Mouse (Mus musculus) midbrain, postnatal 0 days (tissue): ENCODE measurements around the gene Kctd4. TPM values are rescaled to one million over a fixed set of nuclear protein-coding genes. Genes with fewer than 3 reads are reported as not detected.
A peak's percentile ranks its signal among the peaks of the same experiment; 100 is the strongest.

Experiments used
- ATAC-seq: fragments of 200-750 bp; cut with Nextera tagmentation; 2 replicates; pipeline ENCODE4 v1.8.0; 2017; ENCODE audit warnings: moderate number of reproducible peaks, mild to moderate bottlenecking, moderate TSS enrichment, moderate library complexity; ENCODE audit not compliant: low FRiP score
- DNase-seq: peaks from one replicate; pipeline ENCODE4 v3.0.0-alpha.2; 2015; ENCODE audit warnings: low spot score
- H3K27ac ChIP-seq: fragments of 300-500 bp; sonication (generic); 2 replicates; pipeline ENCODE4 v1.5.1; 2014; ENCODE audit warnings: low read depth, mild to moderate bottlenecking, low read length, mixed read lengths
- H3K27me3 ChIP-seq: fragments of 300-500 bp; sonication (generic); 2 replicates; pipeline ENCODE4 v1.6.1; 2014; ENCODE audit warnings: low read length, control low read depth, mixed read lengths; ENCODE audit not compliant: insufficient read depth
- H3K36me3 ChIP-seq: fragments of 300-500 bp; sonication (generic); 2 replicates; pipeline ENCODE4 v1.6.1; 2014; ENCODE audit warnings: low read length, control low read depth, mixed read lengths; ENCODE audit not compliant: insufficient read depth
- H3K4me1 ChIP-seq: fragments of 300-500 bp; sonication (generic); 2 replicates; pipeline ENCODE4 v1.6.1; 2014; ENCODE audit warnings: mild to moderate bottlenecking, control low read depth, antibody characterized with exemption, low read length, mixed read lengths; ENCODE audit not compliant: insufficient read depth
- H3K4me2 ChIP-seq: fragments of 300-500 bp; sonication (generic); 2 replicates; pipeline ENCODE4 v1.6.1; 2014; ENCODE audit warnings: low read depth, mild to moderate bottlenecking, low read length, mixed read lengths; ENCODE audit not compliant: poor library complexity, severe bottlenecking
- H3K4me3 ChIP-seq: fragments of 300-500 bp; sonication (generic); 2 replicates; pipeline ENCODE4 v1.5.1; 2014; ENCODE audit warnings: low read depth, mild to moderate bottlenecking, low read length, moderate library complexity
- H3K9ac ChIP-seq: fragments of 300-500 bp; sonication (generic); replicated peaks from 2 replicates; pipeline ENCODE4 v1.6.1; 2014; ENCODE audit warnings: mild to moderate bottlenecking, low read length, moderate library complexity, mixed read lengths; ENCODE audit not compliant: poor library complexity, severe bottlenecking
- H3K9me3 ChIP-seq: fragments of 300-500 bp; sonication (generic); 2 replicates; pipeline ENCODE4 v1.6.1; 2016; ENCODE audit warnings: low read length, control low read depth
- CTCF ChIP-seq: IDR thresholded peaks from 2 replicates; pipeline ENCODE4 v1.5.1; 2016; ENCODE audit warnings: antibody characterized with exemption, mild to moderate bottlenecking
- WGBS: fragments of 180-500 bp; shearing (Covaris S2); extraction: QIAGEN DNeasy Blood & Tissue Kit; methylation state at CpG from one replicate; pipeline ENCODE4 v1.1.7; 2014; 5-methylcytosine and 5-hydroxymethylcytosine counted together
- polyA plus RNA-seq: library from polyadenylated mRNA; unstranded; fragments of >200 nt; fragmentation: Nextera tagmentation; extraction: Ambion mirVana; gene quantifications from 2 replicates; pipeline ENCODE4 v1.2.1, GENCODE M21; 2015
- total RNA-seq: library from RNA; depleted of rRNA; stranded (reverse); fragments of >200 nt; gene quantifications from 2 replicates; pipeline ENCODE4 v1.2.3, GENCODE M21; 2014

Gene Kctd4
- total and polyA plus RNA-seq, 2 experiments from 2014 or later, result 8.8 to 9.4 TPM

GRCm38 (mm10) chr14:75976107-75976506 is 21.3 kb downstream of the Kctd4 start:
- Histone ChIP-seq H3K9ac (no peak overlapping the region), H3K27me3 (no peaks in the 10 kb centered on the region), H3K27ac (no peak overlapping the region), H3K4me2 (no peak overlapping the region), H3K9me3 (no peaks in the 10 kb centered on the region), H3K36me3 (no peaks in the 10 kb centered on the region), H3K4me1 (no peaks in the 10 kb centered on the region), H3K4me3 (no peak overlapping the region)
- DNase-seq (no peak), ATAC-seq (no peak)
- WGBS, result 76% methylated on average over 3 of the region's 3 CpGs
- TF ChIP-seq CTCF, result no peak

DNA sequence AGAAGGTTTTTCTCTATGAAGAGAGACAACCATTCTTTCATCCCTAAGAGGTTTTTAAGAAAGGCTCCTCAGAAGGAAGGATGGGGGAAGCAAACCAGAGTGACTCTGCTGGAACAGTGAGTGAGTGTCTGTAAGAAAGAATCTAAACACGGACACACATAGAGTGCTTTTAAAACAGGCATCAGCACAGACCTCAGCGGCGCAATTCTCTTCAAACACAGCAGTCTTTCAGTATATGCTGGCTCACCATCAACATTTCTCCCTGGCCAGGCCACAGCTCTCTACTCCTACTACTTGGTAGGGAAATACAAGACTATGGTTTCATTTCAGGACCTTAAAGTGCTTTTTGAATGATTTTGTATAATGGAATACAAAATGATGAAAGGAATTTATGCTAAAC is 26.4 kb downstream of the Kctd4 start:
- Histone ChIP-seq H3K36me3 (no peaks in the 10 kb centered on the region), H3K27ac (no peak overlapping the region), H3K4me3 (no peak overlapping the region), H3K4me2 (no peak overlapping the region), H3K4me1 (0 out of 2 replicates have a peak, but pooled peaks cover 2% of the 10 kb centered on the region), H3K9me3 (no peaks in the 10 kb centered on the region), H3K9ac (no peak overlapping the region), H3K27me3 (no peaks in the 10 kb centered on the region)
- DNase-seq (peak; percentile 38), ATAC-seq (no peak)
- WGBS, result 93% methylated on average over 3 of the region's 3 CpGs
- TF ChIP-seq CTCF, result no peak

DNA sequence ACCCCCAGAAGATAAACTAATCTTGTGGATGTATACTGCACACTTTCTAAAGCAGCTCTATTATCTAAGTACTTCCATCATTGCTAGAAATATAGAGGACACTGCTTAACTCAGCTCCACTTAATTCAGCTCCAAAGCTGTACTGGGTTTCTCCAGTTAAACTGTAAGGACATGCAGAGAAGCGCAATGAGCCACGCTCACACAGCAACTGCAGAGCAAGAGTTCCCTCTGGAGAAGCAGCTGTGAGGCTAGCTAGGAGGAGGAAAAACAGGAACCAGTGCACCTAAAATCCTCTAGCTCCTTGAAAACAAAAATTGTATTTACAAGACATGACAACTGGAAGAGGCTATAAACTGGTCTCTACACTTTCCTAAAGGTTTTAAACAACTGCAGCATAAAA is 29.1 kb downstream of the Kctd4 start:
- 68% methylated on average over 2 of the region's 2 CpGs for WGBS
- no peak overlapping the region for H3K4me2 ChIP-seq
- ATAC-seq (no peak), DNase-seq (no peak)
- no peaks in the 10 kb centered on the region for H3K9me3 ChIP-seq
- H3K9ac ChIP-seq, result no peak overlapping the region
- 0 out of 2 replicates have a peak, but pooled peaks cover 2% of the 10 kb centered on the region for H3K4me1 ChIP-seq
- H3K27ac ChIP-seq, result no peak overlapping the region; the same call in 1 of the 2 replicates
- no peak for TF ChIP-seq CTCF
- no peaks in the 10 kb centered on the region for H3K36me3 ChIP-seq
- no peaks in the 10 kb centered on the region for H3K27me3 ChIP-seq
- no peak overlapping the region for H3K4me3 ChIP-seq

- no peak overlapping the region for H3K4me2 ChIP-seq
- DNase-seq, result peak; percentile 75
- no peak overlapping the region for H3K4me3 ChIP-seq
- H3K9me3 ChIP-seq, result no peaks in the 10 kb centered on the region
- no peak overlapping the region for H3K27ac ChIP-seq
- no peak for TF ChIP-seq CTCF
- H3K36me3 ChIP-seq, result no peaks in the 10 kb centered on the region
- no peak overlapping the region for H3K9ac ChIP-seq
- H3K4me1 ChIP-seq, result 0 out of 2 replicates have a peak, but pooled peaks cover 2% of the 10 kb centered on the region
- H3K27me3 ChIP-seq, result no peaks in the 10 kb centered on the region
- peak; percentile 76 for ATAC-seq
- 41% methylated on average over 4 of the region's 4 CpGs for WGBS
These were observed 30.3 kb downstream of the Kctd4 start for GRCm38 (mm10) chr14:75985112-75985511.

DNA sequence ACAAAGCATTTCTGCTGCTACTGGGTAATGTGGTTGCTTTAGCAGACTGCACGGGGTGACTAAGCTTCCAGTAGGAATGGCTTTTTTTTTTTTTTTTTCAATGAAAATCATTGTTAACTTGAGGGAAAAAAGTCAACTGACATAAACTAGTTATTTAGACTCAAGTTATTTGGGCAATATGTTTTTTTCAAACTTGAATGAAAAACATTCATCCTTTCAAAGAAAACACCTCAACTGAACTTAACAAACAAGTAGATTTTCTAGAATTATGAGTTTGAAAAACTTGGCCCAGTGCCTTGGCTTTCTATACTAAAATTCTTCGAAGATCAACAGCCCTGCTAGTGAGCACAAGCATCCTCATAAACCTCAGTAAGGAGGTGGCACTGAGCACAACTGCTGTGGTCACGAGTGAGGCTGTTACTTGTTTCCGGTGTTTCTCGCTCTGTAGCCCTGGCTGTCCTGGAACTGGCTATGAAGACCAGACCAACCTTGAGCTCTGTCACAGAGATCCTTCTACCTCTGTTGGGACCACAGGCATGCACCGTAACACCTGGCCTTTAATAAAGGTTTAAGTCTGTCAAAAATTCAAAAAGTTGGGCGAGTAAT is 32.2 kb downstream of the Kctd4 start:
- Histone ChIP-seq H3K36me3 (no peaks in the 10 kb centered on the region), H3K4me3 (no peak overlapping the region), H3K4me2 (no peak overlapping the region), H3K4me1 (0 out of 2 replicates have a peak, but pooled peaks cover 2% of the 10 kb centered on the region), H3K9ac (no peak overlapping the region), H3K27me3 (no peaks in the 10 kb centered on the region), H3K27ac (no peak overlapping the region), H3K9me3 (no peaks in the 10 kb centered on the region)
- DNase-seq (no peak), ATAC-seq (no peak)
- no peak for TF ChIP-seq CTCF
- 91% methylated on average over 7 of the region's 7 CpGs for WGBS

DNA sequence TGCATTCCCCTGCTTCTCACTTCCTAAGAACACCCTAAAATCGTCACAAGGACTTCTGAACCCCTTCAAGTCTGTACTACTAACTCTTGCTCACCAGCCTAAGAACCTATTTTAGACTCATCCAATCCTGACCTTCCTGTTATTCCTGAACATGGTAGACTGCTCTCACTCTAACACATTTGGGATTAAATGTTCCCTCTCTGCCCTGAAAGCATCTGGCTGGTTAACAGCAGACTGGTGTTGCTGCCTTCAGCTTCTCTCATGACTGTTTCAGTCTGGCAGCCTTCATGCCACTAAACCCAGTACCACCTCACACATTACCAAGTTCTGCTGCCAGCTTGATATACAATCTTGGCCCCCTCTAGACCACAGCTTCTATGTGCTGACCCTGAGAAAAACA is 34.4 kb downstream of the Kctd4 start:
- H3K4me2 ChIP-seq, result no peak overlapping the region
- 89% methylated on average over 1 of the region's 1 CpGs for WGBS
- no peak overlapping the region for H3K4me3 ChIP-seq
- 0 out of 2 replicates have a peak, but pooled peaks cover under 1% of the 10 kb centered on the region for H3K4me1 ChIP-seq
- no peak for TF ChIP-seq CTCF
- no peak overlapping the region for H3K27ac ChIP-seq
- H3K27me3 ChIP-seq, result no peaks in the 10 kb centered on the region
- H3K9ac ChIP-seq, result no peak overlapping the region
- ATAC-seq (no peak), DNase-seq (no peak)
- H3K9me3 ChIP-seq, result no peaks in the 10 kb centered on the region
- no peaks in the 10 kb centered on the region for H3K36me3 ChIP-seq
